Mouse (Mus musculus) cerebellum, adult 9-11 months (tissue): ENCODE measurements around the gene Il27ra.

Source experiments
- DNase-seq: peaks from one replicate; pipeline ENCODE4 v3.0.0; 2022

Il27ra gene

GRCm38 (mm10) chr8:84065457-84066072, 23.2 kb upstream of the Il27ra start:
- DNase-seq: no peak

- DNase-seq: no peak
Measured at GRCm38 (mm10) chr8:84065037-84065436, 22.6 kb upstream of the Il27ra start, which contains the start of gene Gm10643. Gm10643 (minus strand) TSS chr8:84065137.

GRCm38 (mm10) chr8:84063861-84064610, 21.6 kb upstream of the Il27ra start:
- DNase-seq: no peak

- no peak for DNase-seq
Measured at GRCm38 (mm10) chr8:84060245-84060644, 17.9 kb upstream of the Il27ra start.

GRCm38 (mm10) chr8:84059226-84059625, 16.8 kb upstream of the Il27ra start:
- no peak for DNase-seq

- no peak for DNase-seq
Measured at GRCm38 (mm10) chr8:84057827-84058226, 15.4 kb upstream of the Il27ra start.

GRCm38 (mm10) chr8:84053229-84053628, 10.8 kb upstream of the Il27ra start:
- no peak for DNase-seq

- no peak for DNase-seq
Measured at GRCm38 (mm10) chr8:84052746-84053145, 10.4 kb upstream of the Il27ra start.

- DNase-seq: no peak
Measured at GRCm38 (mm10) chr8:84048171-84048570, 5.8 kb upstream of the Il27ra start.

- no peak for DNase-seq
Measured at GRCm38 (mm10) chr8:84046505-84046904, 4.1 kb upstream of the Il27ra start.

GRCm38 (mm10) chr8:84044900-84045299, 2.5 kb upstream of the Il27ra start, which contains the start of gene Rln3:
Rln3 (minus strand) TSS chr8:84045000.
- DNase-seq: no peak

GRCm38 (mm10) chr8:84044103-84044502, 1.7 kb upstream of the Il27ra start:
- no peak for DNase-seq

GRCm38 (mm10) chr8:84042948-84043342, 556 bp upstream of the Il27ra start:
- no peak for DNase-seq

- peak; percentile 64 for DNase-seq
Measured at GRCm38 (mm10) chr8:84039050-84039449, 3.3 kb downstream of the Il27ra start.

GRCm38 (mm10) chr8:84038015-84038414, 4.4 kb downstream of the Il27ra start:
- DNase-seq: no peak

- no peak for DNase-seq
Measured at GRCm38 (mm10) chr8:84032777-84033176, 9.6 kb downstream of the Il27ra start.

- DNase-seq: no peak
Measured at GRCm38 (mm10) chr8:84029272-84029671, 13.1 kb downstream of the Il27ra start.

- no peak for DNase-seq
Measured at GRCm38 (mm10) chr8:84027449-84027848, 14.9 kb downstream of the Il27ra start.

GRCm38 (mm10) chr8:84025863-84026262, 16.5 kb downstream of the Il27ra start:
- no peak for DNase-seq

- DNase-seq: no peak
Measured at GRCm38 (mm10) chr8:84024171-84024570, 18.2 kb downstream of the Il27ra start.

GRCm38 (mm10) chr8:84023631-84024030, 18.8 kb downstream of the Il27ra start:
- DNase-seq: no peak

- no peak for DNase-seq
Measured at GRCm38 (mm10) chr8:84023085-84023484, 19.3 kb downstream of the Il27ra start.

- DNase-seq: no peak
Measured at GRCm38 (mm10) chr8:84021569-84021968, 20.8 kb downstream of the Il27ra start.

- no peak for DNase-seq
Measured at GRCm38 (mm10) chr8:84021096-84021495, 21.3 kb downstream of the Il27ra start, which contains the start of gene Palm3. Palm3 (plus strand) TSS chr8:84021471.
